Mouse (Mus musculus) lung, adult 18-20 months (tissue): ENCODE data around the gene Clcn2.

ENCODE experiments used
- DNase-seq, 2 experiments: peaks; one replicate each; pipeline ENCODE4 v3.0.0; 2022; ENCODE audit warnings: mixed read lengths in 2 of 2

The Clcn2 gene

GRCm38 (mm10) chr16:20717181-20717977 lies at the start of gene Clcn2, which contains the start of gene Polr2h:
Clcn2 (minus strand) TSS chr16:20717746.
Polr2h (plus strand) TSS chr16:20717665.
- peak; percentile 98 to 99 for DNase-seq

GRCm38 (mm10) chr16:20765244-20765643 lies 47.7 kb upstream of the Clcn2 start:
- peak; percentile 23 to 36 for DNase-seq

- peak; percentile 24 to 64 for DNase-seq
These were observed 44.1 kb upstream of the Clcn2 start for GRCm38 (mm10) chr16:20761681-20762080.

- no peak for DNase-seq
These were observed 39.8 kb upstream of the Clcn2 start for GRCm38 (mm10) chr16:20757385-20757784.

- peak; percentile 40 to 64 for DNase-seq
These were observed 38.5 kb upstream of the Clcn2 start for GRCm38 (mm10) chr16:20756052-20756451.

GRCm38 (mm10) chr16:20750518-20750917 lies 33.0 kb upstream of the Clcn2 start:
- no peak for DNase-seq

GRCm38 (mm10) chr16:20746641-20747040 lies 29.1 kb upstream of the Clcn2 start:
- DNase-seq, result peak; percentile 74 to 82

- no peak for DNase-seq
These were observed 22.3 kb upstream of the Clcn2 start for GRCm38 (mm10) chr16:20739845-20740244.

- no peak for DNase-seq
These were observed 19.3 kb upstream of the Clcn2 start for GRCm38 (mm10) chr16:20736823-20737222.

- no peak for DNase-seq
These were observed 18.6 kb upstream of the Clcn2 start for GRCm38 (mm10) chr16:20736168-20736567.

GRCm38 (mm10) chr16:20735651-20736050 lies 18.1 kb upstream of the Clcn2 start:
- DNase-seq, result no peak

GRCm38 (mm10) chr16:20733731-20734730 lies 16.5 kb upstream of the Clcn2 start, which contains the start of gene Thpo:
Thpo (minus strand) TSS chr16:20734511.
- no peak for DNase-seq

GRCm38 (mm10) chr16:20732925-20733730 lies 15.6 kb upstream of the Clcn2 start, which contains the start of gene Chrd:
Chrd (plus strand) TSS chr16:20733127.
- peak; percentile 57 to 71 for DNase-seq

GRCm38 (mm10) chr16:20732251-20732924 lies 14.8 kb upstream of the Clcn2 start:
- DNase-seq, result peak in 1 of 2 experiments; percentile 2

- no peak for DNase-seq
These were observed 14.1 kb upstream of the Clcn2 start for GRCm38 (mm10) chr16:20731688-20732087.

- DNase-seq, result no peak
These were observed 12.8 kb upstream of the Clcn2 start for GRCm38 (mm10) chr16:20730293-20730711.

- DNase-seq, result no peak
These were observed 8.8 kb upstream of the Clcn2 start for GRCm38 (mm10) chr16:20726384-20726783.

GRCm38 (mm10) chr16:20725750-20726149 lies 8.2 kb upstream of the Clcn2 start:
- DNase-seq, result no peak

GRCm38 (mm10) chr16:20725321-20725720 lies 7.8 kb upstream of the Clcn2 start:
- no peak for DNase-seq

- DNase-seq, result peak; percentile 63 to 64
These were observed 6.8 kb upstream of the Clcn2 start for GRCm38 (mm10) chr16:20724338-20724748.

GRCm38 (mm10) chr16:20723247-20723646 lies 5.7 kb upstream of the Clcn2 start:
- DNase-seq, result no peak

- DNase-seq, result no peak
These were observed 5.2 kb upstream of the Clcn2 start for GRCm38 (mm10) chr16:20722736-20723135.
